Mouse (Mus musculus): ENCODE results near the gene Trak2. TPM values are rescaled to one million over a fixed set of nuclear protein-coding genes. Genes with fewer than 3 reads are reported as not detected.
"Not testable (repeated sequence)": the region's sequence is repeated elsewhere in the genome, so short reads cannot be mapped to it uniquely, and the experiment has no call there.

Gene Trak2
- polyA plus RNA-seq, 1 experiment from 2014 or later = 19.4 TPM

DNA sequence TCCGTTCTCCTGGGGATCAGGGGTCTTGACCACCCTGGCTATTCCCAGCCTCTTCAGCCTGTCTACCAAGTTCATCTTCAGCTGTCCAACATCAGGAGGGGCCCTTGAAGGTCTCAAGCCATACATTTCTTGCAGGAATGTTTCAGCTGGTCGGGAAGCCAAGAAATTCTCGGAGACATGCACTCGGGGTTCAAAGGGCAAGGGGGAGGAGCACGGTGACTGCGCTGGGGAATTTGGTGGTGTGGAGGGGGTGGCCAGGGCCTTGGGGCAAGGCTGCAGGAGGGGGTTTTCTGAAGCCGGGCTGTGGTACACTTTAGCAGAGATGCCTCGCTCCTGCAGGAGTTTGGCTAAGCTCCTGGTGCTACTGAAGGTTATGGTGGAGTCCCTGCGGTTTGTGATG, 69.5 kb downstream of the Trak2 start:
- Histone ChIP-seq H3K4me1 (no peaks in the 10 kb centered on the region), H3K27ac (no peak overlapping the region), H3K9me3 (replicated peaks) (no peaks in the 10 kb centered on the region), H3K27me3 (no peaks in the 10 kb centered on the region), H3K36me3 (peaks cover 45% of the 10 kb centered on the region), H3K4me2 (replicated peaks) (no peak overlapping the region), H3K9ac (no peak overlapping the region), H3K4me3 (no peak overlapping the region)
- ATAC-seq (ENCODE audit: low FRiP score) = no peak
- WGBS = 84% methylated on average over 9 of the region's 9 CpGs

DNA sequence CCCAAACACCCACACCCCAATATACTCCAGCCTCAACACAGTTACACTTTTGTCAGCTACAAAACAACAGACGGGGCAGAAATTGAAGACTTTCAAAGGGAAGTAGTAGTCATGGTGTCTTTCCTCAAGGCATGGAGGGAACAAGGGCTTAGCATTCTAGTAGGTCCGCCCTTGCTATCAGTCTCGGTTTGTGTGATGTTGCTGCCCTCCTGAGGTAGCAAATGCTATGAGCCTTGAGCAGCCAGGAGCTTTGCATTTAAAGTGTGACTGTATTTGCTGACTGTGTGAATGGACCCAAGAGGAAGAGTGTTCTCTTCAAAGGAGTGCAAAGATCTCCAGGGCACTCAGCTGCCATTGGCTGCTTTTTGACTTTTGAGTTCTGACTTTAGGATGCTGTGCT, 75.7 kb downstream of the Trak2 start:
- not testable (repeated sequence) for ATAC-seq (ENCODE audit: low FRiP score)

DNA sequence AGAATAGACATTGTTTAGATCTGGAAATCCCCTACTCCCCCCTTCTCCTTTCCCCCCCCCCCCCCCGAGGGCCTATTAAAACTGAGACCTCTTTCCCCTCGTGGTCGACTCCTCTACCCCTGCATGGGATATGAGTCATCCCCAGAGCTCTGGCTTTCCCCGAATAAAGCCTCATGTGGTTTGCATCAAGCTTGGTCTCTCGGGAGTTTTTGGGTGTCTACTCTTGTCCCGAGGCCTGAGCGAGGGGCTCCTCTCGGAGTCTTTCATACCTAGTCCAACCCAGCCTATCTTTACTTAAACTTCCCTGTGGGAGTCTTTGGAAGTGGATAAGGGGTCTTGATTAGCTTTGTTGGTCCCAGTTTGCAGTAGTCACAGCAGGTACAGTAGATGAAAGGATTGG, 80.8 kb downstream of the Trak2 start:
- H3K9ac ChIP-seq; H3K4me2 ChIP-seq (replicated peaks); ATAC-seq (ENCODE audit: low FRiP score); H3K36me3 ChIP-seq; H3K4me3 ChIP-seq; H3K9me3 ChIP-seq (replicated peaks); H3K27me3 ChIP-seq; H3K4me1 ChIP-seq; H3K27ac ChIP-seq: not testable (repeated sequence)
- WGBS = 88% methylated on average over 7 of the region's 8 CpGs

More for the DNA sequence above, 75.7 kb downstream of the Trak2 start:
- H3K27me3 ChIP-seq; H3K9ac ChIP-seq; H3K36me3 ChIP-seq; H3K9me3 ChIP-seq (replicated peaks); H3K4me2 ChIP-seq (replicated peaks); H3K4me1 ChIP-seq; H3K27ac ChIP-seq; H3K4me3 ChIP-seq: not testable (repeated sequence)
- whole genome bisulfite sequencing = 31% methylated on average over 3 of the region's 3 CpGs

DNA sequence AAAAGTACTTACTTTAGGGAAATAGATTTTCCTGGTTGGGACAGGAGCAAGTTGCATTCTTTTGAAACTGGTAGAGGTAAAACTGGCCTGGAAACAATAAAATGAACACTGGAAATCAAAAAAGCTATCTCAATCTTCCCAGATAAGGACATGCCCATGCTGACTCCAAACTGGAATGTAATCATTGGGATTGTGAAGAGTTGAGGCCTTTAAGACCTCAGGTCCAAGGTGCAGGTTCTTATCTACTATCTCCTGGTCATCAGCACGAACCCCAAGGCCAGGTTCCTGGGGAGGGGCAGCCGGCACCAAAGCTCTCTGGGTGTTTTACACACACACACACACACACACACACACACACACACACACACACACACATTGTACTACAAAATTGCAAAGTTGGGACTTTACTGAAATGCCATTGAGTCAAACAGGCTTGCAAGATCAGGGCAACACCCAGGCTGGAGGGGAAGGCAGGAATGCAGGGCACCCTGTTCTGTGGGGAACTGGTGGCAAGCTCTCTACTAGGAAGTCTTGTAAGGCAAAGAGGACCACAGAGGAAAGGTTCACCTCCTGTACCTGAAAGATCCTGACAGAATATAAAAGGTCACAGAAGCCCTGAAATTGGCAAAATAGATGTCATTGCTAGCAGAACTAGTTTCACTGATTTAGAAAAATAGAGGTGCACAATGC, 81.6 kb downstream of the Trak2 start:
- H3K4me2 ChIP-seq (replicated peaks); H3K9ac ChIP-seq; H3K27me3 ChIP-seq; ATAC-seq (ENCODE audit: low FRiP score); H3K36me3 ChIP-seq; H3K9me3 ChIP-seq (replicated peaks); H3K27ac ChIP-seq; H3K4me1 ChIP-seq; H3K4me3 ChIP-seq: not testable (repeated sequence)
- 94% methylated on average over 2 of the region's 2 CpGs for WGBS

DNA sequence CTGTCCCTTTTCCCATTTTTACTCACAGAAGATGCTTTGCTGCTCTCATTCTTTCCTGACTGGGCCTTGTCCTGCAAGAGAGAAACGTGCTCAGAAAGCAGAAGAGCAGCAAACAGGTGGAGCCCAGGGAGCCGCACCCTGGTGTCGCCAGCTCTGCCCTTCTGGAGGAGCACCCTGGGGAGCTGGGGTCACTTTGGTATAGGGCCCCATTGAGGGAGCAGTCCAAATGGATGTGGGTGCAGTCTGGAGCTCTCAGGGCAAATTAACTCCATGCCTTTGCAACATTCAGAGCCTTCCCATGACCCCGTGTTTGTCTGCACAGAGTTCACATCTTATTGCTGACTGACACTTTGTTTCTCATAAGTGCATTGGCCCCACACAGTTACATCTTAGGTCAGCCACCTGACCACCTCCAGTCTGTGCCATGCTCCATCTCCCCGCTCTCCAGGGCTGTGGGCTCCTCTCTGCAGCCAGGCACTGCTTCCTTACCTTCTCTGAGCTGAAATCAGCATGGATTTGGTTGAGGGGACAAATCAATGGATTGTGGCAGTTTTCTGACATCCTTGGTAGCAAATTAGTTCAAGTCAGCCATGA, 82.4 kb downstream of the Trak2 start:
- WGBS = 83% methylated on average over 4 of the region's 5 CpGs
- not testable (repeated sequence) for ATAC-seq (ENCODE audit: low FRiP score)

DNA sequence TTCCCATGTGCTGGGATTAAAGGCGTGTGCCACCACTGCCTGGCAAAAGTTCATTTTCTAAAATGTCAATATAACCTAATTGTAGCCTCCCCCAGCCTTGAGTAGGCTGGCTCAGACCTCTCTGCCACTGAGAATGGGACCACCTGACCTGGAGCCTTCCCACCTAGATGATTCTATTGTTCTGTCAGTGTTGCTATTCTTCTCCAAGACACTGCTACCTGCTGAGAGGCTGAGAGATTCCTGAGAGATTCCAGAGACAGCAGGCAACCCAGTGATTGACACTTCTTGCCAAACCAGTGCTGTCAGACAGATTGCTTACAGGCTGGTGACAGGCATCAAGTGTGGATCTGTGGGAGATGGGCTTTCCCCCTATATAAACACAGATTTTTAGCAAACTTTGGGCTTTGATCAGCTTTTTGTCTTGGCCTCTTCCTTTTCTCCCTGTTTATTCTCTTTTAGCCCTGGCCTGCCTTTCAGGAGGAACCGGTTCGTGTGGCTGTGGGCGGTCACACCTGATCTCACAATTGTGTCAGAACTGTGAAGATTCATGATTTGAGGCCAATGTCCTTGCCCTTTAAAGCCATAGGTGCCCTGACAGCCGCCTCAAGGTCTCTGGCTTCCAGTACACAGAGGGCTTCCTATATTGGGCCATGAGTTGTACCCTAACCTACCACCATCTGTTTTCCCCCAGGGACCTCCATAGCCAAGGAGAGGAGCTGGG, 83.2 kb downstream of the Trak2 start:
- Histone ChIP-seq H3K27ac (no peak overlapping the region), H3K27me3 (no peaks in the 10 kb centered on the region), H3K4me3 (no peak overlapping the region), H3K4me1 (no peaks in the 10 kb centered on the region), H3K9ac (no peak overlapping the region), H3K36me3 (no peaks in the 10 kb centered on the region), H3K9me3 (replicated peaks) (no peaks in the 10 kb centered on the region), H3K4me2 (replicated peaks) (no peak overlapping the region)
- WGBS = 71% methylated on average over 5 of the region's 5 CpGs
- no peak for ATAC-seq (ENCODE audit: low FRiP score)

More for the DNA sequence above, 82.4 kb downstream of the Trak2 start:
- not testable (repeated sequence) for H3K9me3 ChIP-seq (replicated peaks); H3K27ac ChIP-seq; H3K36me3 ChIP-seq; H3K4me1 ChIP-seq; H3K9ac ChIP-seq; H3K4me2 ChIP-seq (replicated peaks); H3K4me3 ChIP-seq; H3K27me3 ChIP-seq

DNA sequence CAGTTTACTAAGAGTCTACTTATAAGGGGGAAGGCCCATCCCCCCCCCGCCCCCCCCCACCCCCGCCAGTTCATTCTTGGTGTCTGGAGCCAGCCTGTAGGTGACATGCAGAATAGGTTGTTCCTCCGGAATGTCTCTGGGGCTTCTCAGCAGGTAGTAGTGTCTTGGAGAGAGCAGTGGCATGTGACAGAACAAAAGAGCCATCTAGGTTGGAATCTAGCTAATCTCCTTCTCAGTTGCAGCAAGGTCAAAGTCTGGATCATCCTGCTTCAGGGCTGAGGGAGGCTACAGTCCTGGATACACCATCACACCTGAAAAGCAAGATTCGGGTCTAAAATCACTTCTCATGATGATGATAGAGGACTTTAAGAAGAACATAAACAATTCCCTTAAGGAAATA, 87.6 kb downstream of the Trak2 start:
- no peaks in the 10 kb centered on the region for H3K4me1 ChIP-seq
- H3K36me3 ChIP-seq = no peaks in the 10 kb centered on the region
- H3K27ac ChIP-seq = no peak overlapping the region
- no peaks in the 10 kb centered on the region for H3K27me3 ChIP-seq
- no peaks in the 10 kb centered on the region for H3K9me3 ChIP-seq (replicated peaks)
- H3K4me3 ChIP-seq = no peak overlapping the region
- 89% methylated on average over 4 of the region's 4 CpGs for WGBS
- no peak overlapping the region for H3K4me2 ChIP-seq (replicated peaks)
- H3K9ac ChIP-seq = no peak overlapping the region
- ATAC-seq (ENCODE audit: low FRiP score) = no peak

DNA sequence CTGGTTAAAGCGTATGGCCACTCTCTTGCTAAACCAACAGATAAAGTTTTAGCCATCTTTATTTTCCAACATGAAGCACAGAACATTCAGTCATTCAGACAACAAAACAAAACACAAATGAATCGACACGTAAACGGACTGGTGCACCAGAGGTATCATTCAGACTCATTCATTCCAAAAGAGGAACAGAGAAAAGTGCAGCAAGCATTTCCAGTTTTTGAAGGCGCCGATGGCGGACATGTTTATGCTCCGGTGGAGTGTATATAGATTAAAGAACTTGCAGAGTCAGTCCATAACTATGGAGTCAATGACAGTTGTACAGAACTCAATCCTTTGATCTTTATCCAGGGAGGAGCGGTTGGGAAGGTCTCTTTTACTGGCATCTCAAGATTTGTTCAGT, 90.0 kb downstream of the Trak2 start:
- H3K27ac ChIP-seq; H3K9me3 ChIP-seq (replicated peaks); H3K4me3 ChIP-seq; ATAC-seq (ENCODE audit: low FRiP score); H3K9ac ChIP-seq; H3K36me3 ChIP-seq; H3K4me2 ChIP-seq (replicated peaks); H3K4me1 ChIP-seq; H3K27me3 ChIP-seq: not testable (repeated sequence)
- WGBS = 87% methylated on average over 9 of the region's 9 CpGs

DNA sequence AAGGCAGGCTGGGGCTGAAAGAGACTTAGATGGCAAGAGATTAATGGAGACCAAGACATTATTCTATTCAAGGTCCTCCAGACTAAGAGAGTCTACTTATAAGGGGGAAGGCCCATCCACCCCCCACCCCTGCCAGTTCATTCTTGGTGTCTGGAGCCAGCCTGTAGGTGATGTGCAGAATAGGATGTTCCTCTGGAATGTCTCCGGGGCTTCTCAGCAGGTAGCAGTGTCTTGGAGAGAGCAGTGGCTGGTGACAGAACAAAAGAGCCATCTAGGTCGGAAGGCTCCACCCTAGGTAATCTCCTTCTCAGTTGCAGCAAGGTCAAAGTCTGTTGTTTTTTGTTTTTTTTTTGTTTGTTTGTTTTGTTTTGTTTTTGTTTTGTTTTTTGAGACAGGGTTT, 93.9 kb downstream of the Trak2 start:
- H3K4me1 ChIP-seq; H3K27ac ChIP-seq; H3K9me3 ChIP-seq (replicated peaks); H3K4me3 ChIP-seq; H3K4me2 ChIP-seq (replicated peaks); H3K9ac ChIP-seq; H3K27me3 ChIP-seq; ATAC-seq (ENCODE audit: low FRiP score); H3K36me3 ChIP-seq: not testable (repeated sequence)
- 84% methylated on average over 2 of the region's 2 CpGs for WGBS

DNA sequence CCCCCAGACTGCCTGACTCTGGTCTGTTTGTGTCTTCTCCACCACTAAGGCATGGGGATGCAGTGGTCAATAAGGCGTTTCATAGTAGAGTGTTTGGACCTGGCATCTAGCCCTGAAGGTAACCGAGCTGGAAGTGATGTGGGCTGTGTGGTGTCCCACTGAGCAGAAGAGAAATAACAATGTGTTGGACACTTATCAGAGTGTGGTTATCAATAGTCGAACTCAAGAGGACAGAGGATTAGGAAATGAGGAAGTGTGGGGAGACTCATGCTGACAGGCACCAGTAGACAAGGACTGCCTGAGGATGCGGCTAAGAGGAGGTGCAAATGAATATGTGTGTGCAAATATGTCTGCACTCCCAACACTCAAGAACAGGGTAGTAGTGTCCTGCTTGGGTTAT, 96.7 kb downstream of the Trak2 start:
- H3K9me3 ChIP-seq (replicated peaks); ATAC-seq (ENCODE audit: low FRiP score); H3K27me3 ChIP-seq; H3K36me3 ChIP-seq; H3K4me3 ChIP-seq; H3K9ac ChIP-seq; H3K4me1 ChIP-seq; H3K27ac ChIP-seq; H3K4me2 ChIP-seq (replicated peaks): not testable (repeated sequence)
- 90% methylated on average over 4 of the region's 4 CpGs for WGBS

DNA sequence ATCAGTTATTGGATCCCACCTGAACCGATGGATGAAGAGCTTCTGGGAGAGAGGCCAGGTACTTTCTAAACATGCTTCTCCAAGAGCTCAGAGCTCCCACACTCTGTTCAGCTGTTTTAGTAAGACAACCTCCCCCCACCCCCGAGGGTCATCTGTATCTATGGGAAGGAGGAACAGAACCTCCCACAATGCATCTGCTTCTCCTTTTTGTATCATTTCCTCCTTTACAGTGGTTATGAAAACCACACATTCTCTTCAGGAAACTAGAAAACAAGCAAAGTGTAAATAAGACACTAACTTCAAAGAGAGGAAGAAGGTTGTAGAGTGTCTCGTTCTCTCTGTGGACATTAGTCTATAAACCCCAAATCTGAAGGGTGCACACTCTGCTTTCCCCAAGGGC, 112.6 kb downstream of the Trak2 start:
- H3K9me3 ChIP-seq (replicated peaks); H3K36me3 ChIP-seq; H3K4me2 ChIP-seq (replicated peaks); H3K4me3 ChIP-seq; H3K4me1 ChIP-seq; ATAC-seq (ENCODE audit: low FRiP score); H3K27ac ChIP-seq; H3K9ac ChIP-seq; H3K27me3 ChIP-seq: not testable (repeated sequence)
- 93% methylated on average over 3 of the region's 3 CpGs for WGBS

DNA sequence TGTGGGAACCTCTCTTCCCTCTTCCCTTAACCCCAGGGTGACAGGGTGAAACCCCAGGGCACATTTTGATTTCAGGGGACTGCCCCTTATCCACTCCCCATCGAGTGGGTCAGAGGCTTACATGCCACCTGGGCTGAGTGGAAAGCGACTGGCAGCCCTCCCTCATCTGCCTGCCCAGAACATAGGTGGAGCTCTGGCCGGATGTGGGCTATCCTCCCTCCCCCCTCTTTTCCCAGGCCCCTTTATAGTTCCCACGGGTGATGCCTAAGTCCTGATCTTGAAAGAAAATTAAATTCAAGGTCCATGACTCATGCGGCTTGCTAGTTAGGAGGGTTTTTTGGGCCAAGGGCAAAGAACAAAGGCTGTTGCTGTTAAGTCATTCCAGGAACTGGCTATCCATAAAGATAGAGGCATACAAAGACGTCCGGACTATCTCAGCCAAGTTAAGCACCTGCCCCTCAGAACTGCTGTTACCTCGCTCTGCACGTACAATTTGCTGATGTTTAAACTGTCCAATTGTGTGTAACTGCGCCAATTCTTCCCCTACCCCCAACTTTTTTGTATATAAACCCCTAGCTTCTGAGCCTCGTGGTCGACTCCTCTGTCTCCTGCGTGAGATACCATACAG, 113.4 kb downstream of the Trak2 start:
- H3K4me2 ChIP-seq (replicated peaks); H3K4me1 ChIP-seq; ATAC-seq (ENCODE audit: low FRiP score); H3K9ac ChIP-seq; H3K36me3 ChIP-seq; H3K27ac ChIP-seq; H3K4me3 ChIP-seq; H3K9me3 ChIP-seq (replicated peaks); H3K27me3 ChIP-seq: not testable (repeated sequence)
- 84% methylated on average over 13 of the region's 13 CpGs for WGBS
